Mouse (Mus musculus) limb, embryonic 14.5 days (tissue): ENCODE measurements at regions not wholly inside any gene's neighbourhood (a gene's known extent, or its start where the extent isn't known, plus 50 kb on each side); places are given as distances from the start of the nearest gene placed in this dataset.

Source experiments
- ATAC-seq: fragments of 200-750 bp; cut with Nextera tagmentation; 2 replicates; pipeline ENCODE4 v1.8.0; 2017; ENCODE audit warnings: low read depth, moderate number of reproducible peaks, moderate TSS enrichment; ENCODE audit not compliant: low FRiP score
- DNase-seq: peaks from one replicate; pipeline ENCODE4 v3.0.0-alpha.2; 2015; ENCODE audit warnings: low spot score
- H3K27ac ChIP-seq: fragments of 300-500 bp; sonication (generic); replicated peaks from 2 replicates; pipeline ENCODE4 v1.5.1; 2014; ENCODE audit warnings: low read depth, mild to moderate bottlenecking, low read length, moderate library complexity, mixed read lengths
- H3K27me3 ChIP-seq: fragments of 300-500 bp; sonication (generic); 2 replicates; pipeline ENCODE4 v1.6.1; 2014; ENCODE audit warnings: low read length, mixed read lengths; ENCODE audit not compliant: control insufficient read depth, insufficient read depth
- H3K36me3 ChIP-seq: fragments of 300-500 bp; sonication (generic); 2 replicates; pipeline ENCODE4 v1.6.1; 2014; ENCODE audit warnings: mild to moderate bottlenecking, low read length, moderate library complexity, mixed read lengths; ENCODE audit not compliant: control insufficient read depth, insufficient read depth
- H3K4me1 ChIP-seq: fragments of 300-500 bp; sonication (generic); 2 replicates; pipeline ENCODE4 v1.6.1; 2014; ENCODE audit warnings: antibody characterized with exemption, low read length, mixed read lengths; ENCODE audit not compliant: control insufficient read depth, insufficient read depth
- H3K4me2 ChIP-seq: fragments of 300-500 bp; sonication (generic); replicated peaks from 2 replicates; pipeline ENCODE4 v1.6.1; 2014; ENCODE audit warnings: low read depth, mild to moderate bottlenecking, low read length, moderate library complexity; ENCODE audit not compliant: severe bottlenecking
- H3K4me3 ChIP-seq: fragments of 300-500 bp; sonication (generic); replicated peaks from 2 replicates; pipeline ENCODE4 v1.5.1; 2014; ENCODE audit warnings: low read length
- H3K9ac ChIP-seq: fragments of 300-500 bp; sonication (generic); 2 replicates; pipeline ENCODE4 v1.6.1; 2014; ENCODE audit warnings: mild to moderate bottlenecking, low read depth, low read length, moderate library complexity; ENCODE audit not compliant: severe bottlenecking
- H3K9me3 ChIP-seq: fragments of 300-500 bp; sonication (generic); 2 replicates; pipeline ENCODE4 v1.6.1; 2016; ENCODE audit warnings: low read length; ENCODE audit not compliant: control insufficient read depth
- POLR2A ChIP-seq: fragments of 200-500 bp; IDR thresholded peaks from 2 replicates; pipeline ENCODE4 v1.8.0; 2012; ENCODE audit warnings: inconsistent platforms, mild to moderate bottlenecking, moderate library complexity, borderline replicate concordance; ENCODE audit not compliant: insufficient read depth, insufficient read length; ENCODE audit errors: extremely low read depth
- WGBS: fragments of 180-500 bp; shearing (Covaris S2); extraction: QIAGEN DNeasy Blood & Tissue Kit; methylation state at CpG from one replicate; pipeline ENCODE4 v1.1.7; 2014; 5-methylcytosine and 5-hydroxymethylcytosine counted together

DNA sequence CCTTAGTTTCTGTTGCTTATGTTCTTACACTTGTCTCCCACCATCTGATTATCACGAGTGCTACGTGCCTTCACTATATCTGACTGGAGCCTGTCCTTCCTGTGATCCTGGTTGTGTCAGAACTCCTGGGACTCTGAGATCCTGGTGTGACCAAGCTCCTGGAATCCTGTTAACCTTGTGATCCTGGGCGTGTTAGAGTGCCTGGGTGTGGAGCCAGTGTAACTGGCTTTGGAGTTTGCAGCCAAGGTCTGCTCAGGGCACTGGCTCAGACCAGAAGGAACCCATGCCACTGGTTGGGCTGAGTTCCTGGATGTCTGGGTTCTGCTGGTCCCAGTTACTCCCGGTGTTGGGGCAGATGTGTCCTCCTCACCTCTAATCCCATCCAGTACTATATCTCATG lies 74.0 kb upstream of the Ccn6 start:
- ATAC-seq (no peak), DNase-seq (no peak)
- 87% methylated on average over 4 of the region's 4 CpGs for WGBS
- no peak overlapping the region for H3K4me3 ChIP-seq
- TF ChIP-seq POLR2A: no peak
- H3K36me3 ChIP-seq: no peaks in the 10 kb centered on the region
- H3K27ac ChIP-seq: no peak overlapping the region
- H3K4me2 ChIP-seq: no peak overlapping the region
- no peak overlapping the region for H3K9ac ChIP-seq
- no peaks in the 10 kb centered on the region for H3K27me3 ChIP-seq
- peaks cover 6% of the 10 kb centered on the region for H3K4me1 ChIP-seq
- H3K9me3 ChIP-seq: no peaks in the 10 kb centered on the region

DNA sequence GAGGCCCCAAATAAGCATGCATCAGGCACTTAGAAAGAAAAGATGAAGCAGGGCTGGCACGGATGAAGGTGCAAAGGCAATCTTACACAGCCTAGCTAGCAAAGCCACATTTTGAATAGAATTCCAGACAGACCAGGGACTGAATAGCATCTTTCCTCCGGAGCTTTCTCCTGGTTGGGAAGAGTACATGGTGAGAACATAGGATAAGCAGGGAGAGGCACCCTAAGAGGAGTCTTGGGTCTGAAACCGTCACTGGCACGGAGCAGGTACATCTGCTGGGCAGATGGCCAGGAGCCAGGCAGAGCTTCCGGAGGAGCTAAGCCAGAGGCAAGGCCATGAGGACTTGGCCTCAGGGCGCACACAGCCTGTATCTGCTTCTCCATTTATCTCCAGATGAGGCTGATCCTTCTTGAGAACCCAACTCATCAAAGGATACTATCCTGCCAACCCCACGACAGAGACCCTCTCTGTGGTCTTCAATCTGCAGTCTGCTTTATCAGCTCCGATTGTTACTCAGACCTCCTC lies 70.4 kb upstream of the Ccn6 start:
- no peak for DNase-seq
- Histone ChIP-seq H3K4me2 (no peak overlapping the region), H3K4me1 (no peaks in the 10 kb centered on the region), H3K9ac (no peak overlapping the region), H3K4me3 (no peak overlapping the region), H3K27me3 (no peaks in the 10 kb centered on the region), H3K27ac (no peak overlapping the region), H3K36me3 (no peaks in the 10 kb centered on the region), H3K9me3 (no peaks in the 10 kb centered on the region)
- WGBS: 64% methylated on average over 8 of the region's 8 CpGs
- no peak for ATAC-seq
- no peak for TF ChIP-seq POLR2A

- Histone ChIP-seq H3K27me3 (no peaks in the 10 kb centered on the region), H3K4me2 (no peak overlapping the region), H3K4me1 (no peaks in the 10 kb centered on the region), H3K9me3 (no peaks in the 10 kb centered on the region), H3K27ac (no peak overlapping the region), H3K4me3 (no peak overlapping the region), H3K36me3 (no peaks in the 10 kb centered on the region), H3K9ac (no peak overlapping the region)
- DNase-seq (no peak), ATAC-seq (no peak)
- 83% methylated on average over 7 of the region's 7 CpGs for WGBS
- TF ChIP-seq POLR2A: no peak
Measured at GRCm38 (mm10) chr10:39233191-39233590, 69.6 kb upstream of the Ccn6 start.

GRCm38 (mm10) chr10:39230634-39231410 lies 67.2 kb upstream of the Ccn6 start:
- no peaks in the 10 kb centered on the region for H3K9me3 ChIP-seq
- no peak for ATAC-seq
- no peak overlapping the region for H3K27ac ChIP-seq
- no peaks in the 10 kb centered on the region for H3K36me3 ChIP-seq
- 72% methylated on average over 14 of the region's 14 CpGs for WGBS
- peaks cover 17% of the 10 kb centered on the region for H3K4me1 ChIP-seq
- H3K4me3 ChIP-seq: no peak overlapping the region
- H3K27me3 ChIP-seq: no peaks in the 10 kb centered on the region
- no peak for DNase-seq
- H3K9ac ChIP-seq: no peak overlapping the region
- H3K4me2 ChIP-seq: no peak overlapping the region
- TF ChIP-seq POLR2A: no peak

- H3K9me3 ChIP-seq: no peaks in the 10 kb centered on the region
- H3K4me3 ChIP-seq: no peak overlapping the region
- H3K27me3 ChIP-seq: no peaks in the 10 kb centered on the region
- no peak overlapping the region for H3K4me2 ChIP-seq
- 93% methylated on average over 4 of the region's 4 CpGs for WGBS
- no peak for ATAC-seq
- no peaks in the 10 kb centered on the region for H3K36me3 ChIP-seq
- TF ChIP-seq POLR2A: no peak
- no peak overlapping the region for H3K9ac ChIP-seq
- H3K4me1 ChIP-seq: peaks cover 17% of the 10 kb centered on the region
- no peak for DNase-seq
- no peak overlapping the region for H3K27ac ChIP-seq
Measured at GRCm38 (mm10) chr10:39229233-39229632, 65.6 kb upstream of the Ccn6 start.
